Mouse (Mus musculus): ENCODE measurements around the gene Gm45711. TPM values are rescaled to one million over a fixed set of nuclear protein-coding genes. Genes with fewer than 3 reads are reported as not detected.
"Not testable (repeated sequence)": the region's sequence is repeated elsewhere in the genome, so short reads cannot be mapped to it uniquely, and the experiment has no call there.

Gene Gm45711
- polyA plus RNA-seq, 1 experiment from 2014 or later: not detected

DNA sequence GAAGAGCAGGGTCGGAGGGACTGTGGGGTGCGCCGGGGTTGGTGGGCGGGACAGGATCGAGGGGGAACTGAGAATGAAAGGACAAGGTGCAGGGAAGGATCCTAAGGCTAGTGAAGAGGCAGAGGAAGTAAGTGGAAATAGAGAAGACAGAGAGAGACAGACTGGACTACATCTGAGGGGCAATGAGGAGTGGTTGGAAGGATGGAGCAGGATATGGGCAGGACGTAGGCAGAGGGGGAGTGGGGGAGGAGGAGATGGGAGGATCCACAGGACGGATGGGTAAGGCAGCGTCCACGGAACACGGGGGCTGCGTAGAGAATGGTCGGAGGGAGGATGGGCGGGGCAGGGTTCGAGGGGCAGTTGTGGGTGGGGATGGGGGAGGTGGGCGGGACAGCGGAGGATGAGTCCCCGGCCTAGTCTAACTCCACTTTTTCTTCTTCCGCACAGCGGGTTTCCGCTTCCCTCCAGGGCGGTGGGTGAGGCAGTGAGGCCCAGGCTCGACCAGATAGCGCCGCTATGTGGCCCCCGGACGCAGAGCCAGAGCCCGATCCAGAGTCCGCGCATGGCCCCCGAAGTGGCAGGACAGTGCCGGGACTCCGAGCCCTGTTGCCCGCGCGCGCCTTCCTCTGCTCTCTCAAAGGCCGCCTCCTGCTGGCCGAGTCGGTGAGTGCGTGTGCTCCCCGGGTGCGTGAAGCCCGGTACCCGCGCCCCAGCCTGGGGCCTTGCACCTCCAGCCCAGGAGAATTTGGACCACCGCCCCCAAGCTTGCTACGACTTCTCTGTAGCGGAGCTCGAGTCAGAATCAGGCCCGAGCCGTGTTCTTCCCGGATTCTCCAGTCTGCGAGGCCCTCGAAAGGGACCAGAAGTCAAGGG lies 30.6 kb upstream of the Gm45711 start:
- no peaks in the 10 kb centered on the region for H3K36me3 ChIP-seq
- WGBS: 0% methylated on average over 47 of the region's 54 CpGs
- H3K4me1 ChIP-seq: peaks cover 24% of the 10 kb centered on the region
- no peaks in the 10 kb centered on the region for H3K9me3 ChIP-seq
- peak overlapping the region; percentile 81 for H3K4me2 ChIP-seq (replicated peaks)
- H3K9ac ChIP-seq (replicated peaks): peak overlapping the region; percentile 69
- H3K27me3 ChIP-seq: no peaks in the 10 kb centered on the region; the same call in 1 of the 2 replicates
- H3K27ac ChIP-seq (replicated peaks): peak overlapping the region; percentile 40
- H3K4me3 ChIP-seq: peak overlapping the region; percentile 58
- peak; percentile 83 for ATAC-seq (ENCODE audit: low FRiP score, low read depth)

DNA sequence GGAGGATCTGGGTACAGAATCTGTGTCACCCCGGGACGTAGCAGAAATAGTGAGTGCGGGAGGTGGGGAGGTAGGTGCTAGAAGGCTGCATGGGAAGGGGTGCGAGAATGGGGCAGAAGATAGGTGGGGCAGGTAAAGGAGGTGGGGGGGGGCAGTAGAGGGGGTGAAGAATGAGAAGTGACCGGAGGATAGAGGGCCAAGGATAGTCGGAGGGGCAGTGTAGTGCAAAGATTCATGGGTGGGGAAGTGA lies 30.0 kb upstream of the Gm45711 start:
- no peaks in the 10 kb centered on the region; the same call in 1 of the 2 replicates for H3K27me3 ChIP-seq
- no peaks in the 10 kb centered on the region for H3K9me3 ChIP-seq
- no peak overlapping the region for H3K27ac ChIP-seq (replicated peaks)
- peaks cover 24% of the 10 kb centered on the region for H3K4me1 ChIP-seq
- peak overlapping the region; percentile 81 for H3K4me2 ChIP-seq (replicated peaks)
- WGBS: under 1% methylated on average over 6 of the region's 6 CpGs
- no peak; the same call in 1 of the 2 replicates for ATAC-seq (ENCODE audit: low FRiP score, low read depth)
- H3K9ac ChIP-seq (replicated peaks): peak overlapping the region; percentile 69
- H3K36me3 ChIP-seq: no peaks in the 10 kb centered on the region
- peak overlapping the region; percentile 58 for H3K4me3 ChIP-seq

DNA sequence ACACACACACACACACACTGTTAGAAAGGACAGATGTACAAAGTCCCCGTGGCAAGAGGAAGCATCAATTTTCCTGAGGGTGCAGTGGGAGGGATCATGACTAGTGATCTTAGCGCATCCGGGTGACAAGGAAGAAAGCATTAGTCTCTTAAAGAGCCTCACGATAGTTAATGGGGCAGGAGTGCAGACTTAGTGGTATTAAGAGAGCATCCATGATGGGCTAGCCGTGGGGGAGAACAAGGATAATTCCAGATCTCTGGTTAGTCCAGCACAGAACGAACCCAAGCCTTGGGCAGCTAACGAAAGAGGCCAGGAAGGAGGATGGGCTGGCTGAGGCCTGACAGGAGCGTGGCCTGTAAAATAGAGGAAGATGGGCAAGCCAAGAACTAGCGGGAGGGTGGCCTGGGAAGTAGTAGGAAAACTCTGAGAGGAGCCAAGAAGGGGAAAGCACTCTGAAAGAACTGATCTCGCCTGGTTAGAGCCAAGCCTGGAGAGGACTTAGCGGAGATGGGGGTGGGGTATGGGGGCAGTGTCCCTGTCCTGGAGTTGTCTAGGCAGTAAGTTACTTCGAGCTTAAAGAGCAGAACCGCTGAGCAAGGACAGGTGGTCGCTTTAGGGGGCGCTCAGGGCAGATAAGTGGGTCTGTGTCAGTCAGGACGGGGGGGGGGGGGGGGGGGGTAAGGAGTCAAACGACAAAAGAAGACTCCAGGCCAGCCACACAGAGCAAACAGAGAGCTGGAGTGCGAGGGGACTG lies 29.5 kb upstream of the Gm45711 start, which contains the start of gene Cmtm3:
Gene Cmtm3 (plus strand): TSS at position 182 of the 754 bp plus-strand sequence.
- H3K4me2 ChIP-seq (replicated peaks): peak within 1 kb of the TSS; percentile 81
- H3K4me3 ChIP-seq: peak within 1 kb of the TSS; percentile 58
- peaks cover 24% of the 10 kb centered on the region for H3K4me1 ChIP-seq
- no peaks in the 10 kb centered on the region for H3K9me3 ChIP-seq
- WGBS: 14% methylated on average over 16 of the region's 18 CpGs
- ATAC-seq (ENCODE audit: low FRiP score, low read depth): no peak
- peak within 1 kb of the TSS; percentile 69 for H3K9ac ChIP-seq (replicated peaks)
- H3K27ac ChIP-seq (replicated peaks): no peak within 1 kb of the TSS
- H3K36me3 ChIP-seq: no peaks in the 10 kb centered on the region
- H3K27me3 ChIP-seq: no peaks in the 10 kb centered on the region; the same call in 1 of the 2 replicates

DNA sequence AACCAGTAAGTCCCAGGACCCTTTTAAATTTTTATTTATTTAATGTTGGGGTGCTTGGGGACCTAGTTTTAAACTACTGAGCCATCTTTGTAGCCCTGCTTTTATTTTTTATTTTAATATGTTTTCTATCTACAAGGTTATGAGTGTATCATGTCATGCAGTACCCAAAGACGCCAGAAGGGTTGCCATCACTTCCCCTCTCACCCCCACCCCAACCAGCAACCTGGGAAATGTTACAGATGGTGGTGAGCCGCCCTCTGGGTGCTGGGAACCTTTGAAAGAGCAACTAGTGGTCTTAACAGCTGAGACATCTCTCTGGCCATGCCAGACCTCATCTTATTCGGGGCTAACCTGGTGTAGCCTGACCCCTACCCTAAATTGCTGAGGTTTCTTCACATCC lies 28.0 kb upstream of the Gm45711 start:
- Histone ChIP-seq H3K4me3 (no peak overlapping the region), H3K9me3 (no peaks in the 10 kb centered on the region), H3K36me3 (no peaks in the 10 kb centered on the region), H3K4me2 (replicated peaks) (no peak overlapping the region), H3K27ac (replicated peaks) (no peak overlapping the region), H3K4me1 (peaks cover 24% of the 10 kb centered on the region), H3K9ac (replicated peaks) (no peak overlapping the region), H3K27me3 (no peaks in the 10 kb centered on the region; the same call in 1 of the 2 replicates)
- ATAC-seq (ENCODE audit: low FRiP score, low read depth): no peak
- 52% methylated on average over 3 of the region's 3 CpGs for WGBS

DNA sequence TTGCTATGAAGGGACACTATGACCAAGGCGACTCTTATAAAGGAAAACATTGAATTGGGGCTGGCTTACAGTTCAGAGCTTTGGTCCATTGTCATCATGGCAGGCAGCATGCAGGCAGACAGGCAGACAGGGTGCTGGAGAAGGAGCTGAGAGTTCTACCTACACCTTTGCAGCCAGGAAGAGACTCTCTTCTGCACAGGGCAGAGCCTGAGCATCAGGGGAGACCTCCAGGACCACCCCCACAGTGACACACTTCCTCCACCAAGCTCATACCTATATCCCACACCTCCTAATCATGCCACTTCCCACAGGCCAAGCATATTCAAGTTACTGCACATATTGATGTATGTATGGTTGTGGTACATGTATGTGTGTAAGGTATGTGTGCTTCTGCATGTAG lies 26.9 kb upstream of the Gm45711 start:
- H3K4me2 ChIP-seq (replicated peaks): no peak overlapping the region
- H3K9ac ChIP-seq (replicated peaks): no peak overlapping the region
- H3K9me3 ChIP-seq: no peaks in the 10 kb centered on the region
- 81% methylated on average over 1 of the region's 1 CpGs for WGBS
- no peak for ATAC-seq (ENCODE audit: low FRiP score, low read depth)
- H3K27me3 ChIP-seq: no peaks in the 10 kb centered on the region; the same call in 1 of the 2 replicates
- H3K4me3 ChIP-seq: no peak overlapping the region
- H3K36me3 ChIP-seq: no peaks in the 10 kb centered on the region
- H3K27ac ChIP-seq (replicated peaks): no peak overlapping the region
- H3K4me1 ChIP-seq: peaks cover 24% of the 10 kb centered on the region

DNA sequence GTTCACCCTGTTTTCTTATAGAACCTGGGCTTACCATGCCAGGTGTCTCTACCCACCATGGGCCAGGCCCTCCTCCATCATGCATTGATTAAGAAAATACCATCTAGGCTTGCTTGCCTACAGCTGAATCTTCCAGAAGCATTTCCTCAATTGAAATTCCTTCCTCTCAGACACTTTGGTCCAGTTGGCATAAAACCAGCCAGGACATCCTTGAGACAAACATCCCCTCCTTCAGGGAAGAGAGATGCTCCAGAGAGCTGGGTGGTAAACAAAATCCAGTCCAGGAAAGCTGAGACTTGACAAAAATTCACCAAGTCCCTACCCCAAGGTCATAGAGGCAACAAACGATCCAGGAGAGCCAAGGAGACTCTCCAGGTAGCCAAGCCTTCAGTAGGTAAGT lies 24.3 kb upstream of the Gm45711 start:
- H3K4me3 ChIP-seq: no peak overlapping the region
- WGBS: 70% methylated on average over 1 of the region's 1 CpGs
- no peaks in the 10 kb centered on the region; the same call in 1 of the 2 replicates for H3K27me3 ChIP-seq
- ATAC-seq (ENCODE audit: low FRiP score, low read depth): no peak
- H3K9me3 ChIP-seq: no peaks in the 10 kb centered on the region
- no peak overlapping the region for H3K4me2 ChIP-seq (replicated peaks)
- H3K4me1 ChIP-seq: peaks cover 2% of the 10 kb centered on the region
- no peaks in the 10 kb centered on the region for H3K36me3 ChIP-seq
- H3K9ac ChIP-seq (replicated peaks): no peak overlapping the region
- H3K27ac ChIP-seq (replicated peaks): no peak overlapping the region

DNA sequence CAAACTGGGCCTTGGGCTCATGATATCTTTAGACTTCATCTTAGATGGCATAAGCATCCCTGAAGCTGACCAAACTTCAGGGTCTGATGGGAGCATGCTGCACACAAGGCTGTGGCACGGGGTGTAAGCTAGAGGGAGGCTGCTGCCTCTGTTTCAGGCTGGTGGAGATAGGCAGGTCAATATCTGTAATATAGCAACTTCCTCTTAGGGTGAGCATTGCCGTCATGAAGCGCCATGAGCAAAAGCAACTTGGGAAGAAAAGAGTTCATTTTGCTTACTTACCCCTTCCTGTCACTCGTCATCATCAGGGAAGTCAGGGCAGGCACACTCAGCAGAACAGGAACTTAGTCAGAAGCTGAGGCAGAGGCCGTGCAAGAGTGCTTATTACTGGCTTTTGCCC lies 23.9 kb upstream of the Gm45711 start:
- Histone ChIP-seq H3K4me2 (replicated peaks) (no peak overlapping the region), H3K27me3 (no peaks in the 10 kb centered on the region), H3K4me1 (no peaks in the 10 kb centered on the region), H3K27ac (replicated peaks) (no peak overlapping the region), H3K9me3 (no peaks in the 10 kb centered on the region), H3K4me3 (no peak overlapping the region), H3K9ac (replicated peaks) (no peak overlapping the region), H3K36me3 (no peaks in the 10 kb centered on the region)
- ATAC-seq (ENCODE audit: low FRiP score, low read depth): no peak
- WGBS: 84% methylated on average over 5 of the region's 5 CpGs

DNA sequence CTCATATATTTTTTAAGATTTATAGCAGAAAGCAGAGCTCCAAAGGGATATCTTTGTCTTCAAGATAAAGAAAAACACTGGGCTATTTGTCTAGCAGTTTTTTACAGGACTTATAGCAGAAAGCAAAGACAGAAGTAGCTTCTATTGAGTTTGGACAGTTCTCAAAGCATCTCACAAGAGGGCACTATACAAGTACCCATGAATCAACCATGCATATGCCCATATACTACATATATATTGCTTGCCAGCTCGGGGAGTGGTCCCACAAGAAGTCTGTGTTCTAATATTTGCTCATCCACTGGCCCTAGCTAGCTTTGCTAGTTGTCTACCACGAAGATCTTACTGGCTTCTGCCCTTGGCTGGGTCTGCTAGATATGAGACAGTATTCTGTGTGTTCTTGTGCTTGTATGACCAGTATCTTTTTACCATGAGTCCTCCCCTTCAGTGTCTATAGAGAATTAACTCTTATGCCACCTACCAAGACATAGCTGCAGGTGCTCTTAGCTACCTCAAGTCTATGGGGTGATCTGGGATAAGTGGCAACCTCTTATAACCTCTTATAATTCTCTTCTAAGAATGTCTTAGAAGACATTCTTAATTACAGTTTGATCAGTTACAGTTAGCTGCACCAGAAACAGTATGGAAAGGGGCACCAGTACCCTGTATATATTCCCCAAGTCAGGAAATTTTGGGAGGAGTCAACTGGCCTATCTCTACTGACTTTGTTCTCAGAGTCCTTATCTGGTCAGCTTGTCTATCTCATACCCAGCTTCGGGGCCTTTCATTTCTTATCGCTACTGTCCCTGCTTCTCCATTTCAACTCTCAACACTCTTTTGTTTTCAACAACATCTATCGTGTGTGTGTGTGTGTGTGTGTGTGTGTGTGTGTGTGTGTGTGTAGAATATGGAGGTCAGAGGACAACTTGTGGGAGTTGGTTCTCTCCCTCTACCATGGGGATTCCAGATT lies 23.1 kb upstream of the Gm45711 start:
- Histone ChIP-seq H3K36me3 (no peaks in the 10 kb centered on the region), H3K4me3 (no peak overlapping the region), H3K27me3 (no peaks in the 10 kb centered on the region), H3K4me1 (no peaks in the 10 kb centered on the region), H3K4me2 (replicated peaks) (no peak overlapping the region), H3K9ac (replicated peaks) (no peak overlapping the region), H3K9me3 (no peaks in the 10 kb centered on the region), H3K27ac (replicated peaks) (no peak overlapping the region)
- no peak for ATAC-seq (ENCODE audit: low FRiP score, low read depth)
- WGBS: 79% methylated on average over 5 of the region's 5 CpGs

DNA sequence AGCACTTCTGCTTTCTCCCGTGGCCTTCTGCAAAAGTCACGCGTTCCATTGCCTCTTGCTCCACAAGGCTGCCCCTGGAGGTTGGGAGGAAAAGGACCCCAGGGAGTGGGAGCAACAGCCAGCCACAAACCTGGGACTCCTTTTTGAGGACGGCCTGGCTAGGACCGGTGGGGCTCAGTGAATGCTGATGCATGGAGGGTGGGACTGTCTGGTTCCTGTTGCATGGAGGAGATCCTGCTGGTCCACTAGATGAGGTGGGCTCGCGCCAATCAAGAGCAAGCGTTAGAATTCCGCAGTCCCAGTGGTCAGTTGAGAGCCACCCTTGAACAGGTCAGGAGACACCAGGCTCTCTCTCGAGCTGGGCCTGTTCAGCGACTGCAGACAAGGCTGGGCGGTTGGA lies 12.0 kb upstream of the Gm45711 start, which contains the start of gene Cmtm2b:
Gene Cmtm2b (plus strand): TSS at position 301 of the 400 bp plus-strand sequence.
- not testable (repeated sequence) for H3K27ac ChIP-seq (replicated peaks); H3K36me3 ChIP-seq; H3K4me1 ChIP-seq; H3K9me3 ChIP-seq; H3K9ac ChIP-seq (replicated peaks); H3K4me3 ChIP-seq; H3K27me3 ChIP-seq; ATAC-seq (ENCODE audit: low FRiP score, low read depth); H3K4me2 ChIP-seq (replicated peaks)
- 88% methylated on average over 12 of the region's 12 CpGs for WGBS

DNA sequence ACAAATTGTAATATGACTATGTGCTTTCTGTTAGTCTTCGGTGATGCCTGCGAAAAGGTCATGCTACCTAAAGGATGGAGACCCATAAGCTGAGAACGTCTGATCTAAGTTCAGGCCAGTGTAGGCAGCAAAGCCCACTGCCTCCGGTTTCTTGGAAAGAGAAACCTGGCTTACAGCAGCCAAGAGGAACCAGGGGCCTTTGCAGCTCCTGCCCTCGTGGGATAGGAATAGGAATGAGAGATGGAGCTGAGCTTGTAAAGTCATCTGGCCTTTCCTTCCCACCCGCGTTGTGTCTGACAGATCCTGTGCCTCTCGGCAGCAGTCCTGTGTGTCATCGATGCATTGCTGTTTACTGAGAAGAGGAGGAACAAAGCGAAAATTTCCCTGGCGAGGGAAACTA lies 11.4 kb upstream of the Gm45711 start, which contains the start of gene Gm11020:
Gene Gm11020 (plus strand): TSS at position 301 of the 400 bp plus-strand sequence.
- H3K9me3 ChIP-seq; H3K27ac ChIP-seq (replicated peaks); H3K36me3 ChIP-seq; H3K4me2 ChIP-seq (replicated peaks); H3K27me3 ChIP-seq; H3K4me3 ChIP-seq; ATAC-seq (ENCODE audit: low FRiP score, low read depth); H3K9ac ChIP-seq (replicated peaks); H3K4me1 ChIP-seq: not testable (repeated sequence)
- WGBS: 88% methylated on average over 9 of the region's 11 CpGs

DNA sequence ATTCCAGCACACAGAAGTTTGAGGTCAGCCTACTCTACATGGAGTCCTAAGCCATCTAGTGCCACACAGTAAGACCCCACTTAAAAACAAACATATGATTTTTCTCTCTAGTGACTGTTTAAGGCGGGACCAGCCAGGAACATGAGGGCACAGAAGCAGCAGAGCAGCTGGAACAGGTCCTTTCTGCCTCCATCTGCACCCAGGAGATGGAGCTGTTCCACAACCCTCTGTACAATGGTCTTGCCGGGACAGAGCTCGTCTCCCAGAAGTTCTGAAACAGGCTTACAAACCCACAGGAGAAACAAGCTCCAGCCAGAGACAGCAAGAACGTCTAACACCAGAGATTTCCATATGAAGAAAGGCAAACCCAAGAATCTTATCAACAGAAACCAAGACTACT lies 3.4 kb upstream of the Gm45711 start:
- 74% methylated on average over 4 of the region's 4 CpGs for WGBS
- no peaks in the 10 kb centered on the region for H3K27me3 ChIP-seq
- no peaks in the 10 kb centered on the region for H3K9me3 ChIP-seq
- ATAC-seq (ENCODE audit: low FRiP score, low read depth): no peak
- H3K9ac ChIP-seq (replicated peaks): no peak overlapping the region
- H3K4me3 ChIP-seq: no peak overlapping the region
- H3K36me3 ChIP-seq: no peaks in the 10 kb centered on the region
- no peak overlapping the region for H3K27ac ChIP-seq (replicated peaks)
- no peak overlapping the region for H3K4me2 ChIP-seq (replicated peaks)
- no peaks in the 10 kb centered on the region for H3K4me1 ChIP-seq
